Mouse (Mus musculus): ENCODE measurements around the gene Bard1.

Bard1 gene

GRCm38 (mm10) chr1:71052252-71052651, 50.7 kb downstream of the Bard1 start:
- DNase-seq (ENCODE audit: low spot score): no peak

GRCm38 (mm10) chr1:71045141-71045540, 57.8 kb downstream of the Bard1 start:
- DNase-seq (ENCODE audit: low spot score): no peak

GRCm38 (mm10) chr1:71043951-71044350, 59.0 kb downstream of the Bard1 start:
- DNase-seq (ENCODE audit: low spot score): no peak

- DNase-seq (ENCODE audit: low spot score): no peak
These were observed 65.9 kb downstream of the Bard1 start for GRCm38 (mm10) chr1:71036999-71037398.

GRCm38 (mm10) chr1:71035565-71035964, 67.4 kb downstream of the Bard1 start:
- DNase-seq (ENCODE audit: low spot score): no peak

- no peak for DNase-seq (ENCODE audit: low spot score)
These were observed 80.2 kb downstream of the Bard1 start for GRCm38 (mm10) chr1:71022766-71023165.

GRCm38 (mm10) chr1:71014345-71014744, 88.6 kb downstream of the Bard1 start:
- no peak for DNase-seq (ENCODE audit: low spot score)

GRCm38 (mm10) chr1:71005998-71006397, 96.9 kb downstream of the Bard1 start:
- no peak for DNase-seq (ENCODE audit: low spot score)

- DNase-seq (ENCODE audit: low spot score): no peak
These were observed 98.8 kb downstream of the Bard1 start for GRCm38 (mm10) chr1:71004177-71004576.

- DNase-seq (ENCODE audit: low spot score): no peak
These were observed 99.2 kb downstream of the Bard1 start for GRCm38 (mm10) chr1:71003741-71004140.

GRCm38 (mm10) chr1:70997377-70997993, 105.5 kb downstream of the Bard1 start:
- no peak for DNase-seq (ENCODE audit: low spot score)

- DNase-seq (ENCODE audit: low spot score): no peak
These were observed 106.2 kb downstream of the Bard1 start for GRCm38 (mm10) chr1:70996766-70997165.
